Mouse (Mus musculus) embryo, embryonic 10 days (tissue): Measurements from ENCODE around the gene Fam13c.
A peak's percentile ranks its signal among the peaks of the same experiment; 100 is the strongest.
"Not testable (repeated sequence)": the region's sequence is repeated elsewhere in the genome, so short reads cannot be mapped to it uniquely, and the experiment has no call there.

Experiments used
- DNase-seq: peaks from one replicate; pipeline ENCODE4 v3.0.0-alpha.2; 2015; ENCODE audit warnings: low spot score

The Fam13c gene

DNA sequence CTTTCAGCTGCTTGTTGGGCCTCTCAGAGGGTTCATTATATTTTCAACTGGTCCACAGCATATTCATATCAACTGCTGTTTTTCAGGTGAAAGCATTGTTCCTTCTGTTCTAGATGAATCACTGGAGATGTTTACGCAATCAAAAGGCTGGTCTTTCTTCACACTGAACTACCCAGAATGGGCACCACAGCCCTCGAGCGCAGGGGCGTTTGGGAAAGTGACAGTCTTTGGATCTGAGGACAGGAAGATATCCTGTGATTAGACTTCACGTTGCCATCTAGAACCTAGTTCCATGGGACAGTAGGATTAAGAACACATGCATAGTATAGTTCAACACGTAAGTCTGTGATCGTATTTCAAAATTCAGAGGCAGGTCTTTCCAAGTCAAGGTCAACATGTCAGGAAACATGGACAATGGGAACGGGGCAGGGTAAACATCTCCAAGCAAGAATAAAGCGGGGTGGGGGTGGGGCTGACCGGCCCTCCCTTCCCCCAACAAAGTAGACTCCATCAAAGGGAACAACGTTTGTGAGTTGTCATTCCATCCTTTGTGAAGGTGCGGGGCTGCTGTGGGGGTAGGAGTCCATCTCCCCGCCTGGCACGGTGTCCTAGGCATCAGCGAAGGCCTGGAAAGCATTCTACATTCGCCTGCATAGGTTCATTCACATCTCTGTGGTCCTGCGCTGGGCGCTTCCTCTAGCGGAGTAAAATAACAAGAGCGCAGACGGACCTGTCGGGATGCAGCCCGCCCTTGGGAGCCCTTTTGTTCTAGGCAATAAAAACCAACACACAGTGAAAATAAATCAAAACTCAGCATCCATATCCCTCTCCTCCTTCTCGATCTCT lies at the start of gene Fam13c:
Gene Fam13c (plus strand): TSS at position 806 of the 846 bp plus-strand sequence.
- DNase-seq = peak; percentile 45

DNA sequence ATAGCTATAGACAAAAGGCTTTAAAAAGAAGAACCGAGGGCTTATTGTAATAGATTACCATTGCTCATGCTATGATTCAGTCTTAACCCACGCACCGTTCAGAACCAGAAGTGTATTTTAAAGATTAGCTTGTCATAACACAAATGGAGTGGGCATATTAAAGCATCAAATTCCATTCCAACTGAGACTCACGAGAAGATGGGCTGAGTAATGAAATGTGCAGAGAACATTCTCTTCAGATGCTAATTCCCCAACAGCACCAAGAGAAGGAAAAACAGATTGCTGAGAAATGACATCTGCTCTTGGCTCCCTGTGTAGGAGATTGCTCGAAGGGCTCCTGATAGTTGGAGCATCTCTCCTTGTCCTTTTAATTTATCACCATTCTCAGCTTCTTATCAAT lies 44.4 kb upstream of the Fam13c start:
- no peak for DNase-seq

DNA sequence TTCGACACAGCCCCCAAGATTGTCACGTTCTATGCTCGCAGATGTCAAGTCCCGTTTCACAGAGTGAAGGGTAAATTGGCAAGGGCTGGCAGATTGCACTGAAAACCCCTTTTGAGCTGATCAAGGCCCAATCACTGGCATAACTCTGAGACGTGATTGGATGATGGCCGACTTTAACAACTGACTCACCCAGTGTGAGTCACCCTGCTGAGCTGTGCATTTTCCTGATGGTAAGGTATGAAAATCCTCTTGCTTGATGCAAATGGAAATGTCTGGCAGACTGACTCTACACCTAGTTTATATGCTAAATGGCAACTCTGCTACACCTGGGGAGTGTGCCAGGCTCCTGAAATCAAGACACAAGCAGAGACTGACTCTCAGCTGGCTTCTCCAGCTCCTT lies 42.1 kb upstream of the Fam13c start:
- no peak for DNase-seq

DNA sequence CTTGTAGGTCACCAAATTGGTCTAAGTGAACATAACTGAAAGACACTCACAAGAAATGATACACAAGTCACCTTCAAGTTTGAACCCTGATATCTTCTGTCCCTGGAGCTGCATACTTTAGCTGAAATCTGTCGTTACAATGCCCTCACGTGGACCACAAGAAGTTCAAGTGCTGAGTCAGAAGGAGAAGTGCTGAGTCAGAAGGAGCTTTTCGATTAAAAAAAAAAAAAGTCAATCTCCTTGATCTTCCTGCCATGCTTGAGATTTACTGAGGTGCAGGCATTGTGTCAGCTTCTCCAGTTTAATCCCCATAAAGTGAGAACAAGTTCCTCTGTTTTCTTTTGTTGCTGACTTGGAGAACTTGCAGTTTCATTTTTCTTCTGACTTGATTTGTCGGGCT lies 38.3 kb upstream of the Fam13c start:
- no peak for DNase-seq

GRCm38 (mm10) chr10:70402711-70403110 lies 37.6 kb upstream of the Fam13c start:
- DNase-seq = no peak

DNA sequence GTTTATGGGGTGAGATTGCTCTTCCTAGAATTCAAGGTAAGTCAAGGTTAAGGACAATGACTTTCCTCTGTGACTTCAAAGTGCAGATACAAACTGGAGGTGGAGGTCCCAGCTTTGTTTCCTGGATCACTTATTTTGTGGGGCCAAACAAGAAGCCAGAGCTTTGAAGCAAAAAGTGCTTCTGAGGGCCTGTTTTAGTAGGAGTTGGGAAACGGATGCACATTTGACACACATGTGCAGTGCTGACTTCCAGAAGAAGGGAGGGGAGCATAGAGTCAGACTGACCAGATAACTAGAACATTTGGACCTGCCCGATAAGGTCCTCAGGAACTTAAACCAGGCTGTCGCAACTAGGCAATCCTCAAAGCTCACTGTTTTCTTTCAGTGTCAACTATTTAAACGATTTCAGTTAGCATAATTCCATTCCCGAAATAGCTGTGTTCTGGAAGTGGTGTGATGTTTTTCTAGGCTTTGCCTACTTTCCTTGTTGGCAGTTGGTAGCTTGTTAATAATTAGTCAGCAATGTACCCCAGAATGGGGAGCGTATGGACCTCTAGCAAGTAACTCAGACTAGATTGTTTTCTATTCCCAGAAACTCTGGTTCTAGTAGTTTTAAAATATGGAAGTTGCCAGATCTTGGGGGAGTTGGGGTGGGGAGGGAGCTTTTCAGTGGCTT lies 22.3 kb upstream of the Fam13c start:
- no peak for DNase-seq

GRCm38 (mm10) chr10:70419282-70420264 lies 20.7 kb upstream of the Fam13c start:
- no peak for DNase-seq

DNA sequence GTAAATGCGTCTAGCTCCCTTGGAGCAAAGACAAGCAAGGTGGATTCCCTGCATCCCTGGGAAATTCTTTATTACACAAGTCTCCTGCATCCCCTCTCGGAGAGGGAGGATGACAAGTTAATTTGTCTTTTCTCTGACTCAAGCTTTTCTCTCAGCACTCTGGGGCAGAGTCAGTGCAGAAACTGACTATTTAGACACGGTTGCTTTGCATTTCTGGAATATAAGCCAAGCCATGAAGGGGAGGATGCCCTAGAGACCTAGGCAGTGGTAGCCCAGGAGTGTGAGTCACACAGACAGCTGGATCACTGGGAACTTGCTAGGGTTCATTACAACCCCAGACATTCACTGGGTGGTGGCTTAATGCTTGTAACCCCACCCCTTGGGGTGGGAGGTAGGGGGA lies 13.9 kb upstream of the Fam13c start:
- no peak for DNase-seq

DNA sequence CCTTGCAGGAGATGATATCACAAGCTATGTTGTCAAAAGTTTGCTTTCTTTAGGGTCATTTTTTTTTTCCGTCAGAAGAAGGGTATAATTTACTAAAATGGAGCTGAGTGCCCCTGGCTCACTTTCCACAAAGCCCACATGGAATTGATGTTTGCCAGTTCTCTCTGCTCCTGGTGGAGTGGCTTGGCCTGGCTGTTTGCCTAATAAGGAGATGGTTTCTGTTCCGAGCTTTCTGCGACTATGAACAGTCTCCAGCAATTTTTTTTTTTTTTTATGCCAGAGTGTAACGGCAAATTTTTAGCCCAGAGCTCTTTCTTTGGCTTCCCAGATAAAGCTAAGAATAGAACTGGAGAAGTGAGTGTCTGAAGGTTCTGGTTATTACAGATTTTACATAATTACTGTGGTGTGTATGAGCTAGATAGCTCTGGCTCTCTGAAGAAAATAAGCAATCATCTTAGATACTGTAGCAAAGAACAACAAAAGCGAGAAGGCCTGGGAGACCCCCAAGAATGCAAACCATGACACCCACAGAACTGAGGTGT lies 12.1 kb upstream of the Fam13c start:
- DNase-seq = no peak

- no peak for DNase-seq
Measured at GRCm38 (mm10) chr10:70429341-70429740, 10.9 kb upstream of the Fam13c start.

DNA sequence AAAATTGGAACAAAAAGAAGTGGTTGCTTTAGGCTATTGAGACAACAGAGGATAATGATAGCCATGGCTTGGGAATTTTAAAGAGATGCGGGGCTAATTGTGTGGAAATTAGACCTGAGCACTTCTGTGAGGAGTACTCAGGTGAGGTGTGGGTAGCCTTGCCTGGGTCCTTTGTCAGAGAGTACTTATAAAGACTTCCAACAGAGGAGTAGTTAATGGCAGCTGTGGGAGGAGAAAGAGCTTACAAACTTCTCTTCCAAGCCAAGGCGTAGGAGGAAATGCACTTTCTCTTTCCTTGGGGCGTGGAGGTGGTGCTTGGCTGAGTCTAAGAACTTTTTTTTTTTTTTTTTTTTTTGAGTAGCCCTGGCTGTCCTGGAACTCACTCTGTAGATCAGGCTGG lies 6.9 kb upstream of the Fam13c start:
- DNase-seq = no peak

DNA sequence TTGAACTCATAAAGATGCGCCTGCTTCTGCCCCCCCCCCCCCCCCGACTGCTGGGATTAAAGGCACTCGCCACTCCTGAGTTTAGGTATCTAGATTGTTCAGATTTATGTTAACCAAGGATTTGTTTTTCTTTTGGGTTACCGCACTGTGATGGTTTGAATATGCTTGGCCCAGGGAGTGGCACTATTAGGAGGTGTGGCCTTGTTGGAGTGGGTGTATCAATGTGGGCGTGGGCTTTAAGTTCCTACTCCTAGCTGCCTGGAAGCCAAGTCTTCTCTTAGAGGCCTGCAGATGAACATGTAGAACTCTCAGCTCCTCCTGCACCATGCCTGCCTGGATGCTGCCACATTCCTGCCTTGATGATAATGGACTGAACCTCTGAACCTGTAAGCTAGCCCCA lies 6.5 kb upstream of the Fam13c start:
- not testable (repeated sequence) for DNase-seq

- DNase-seq = no peak
Measured at GRCm38 (mm10) chr10:70436656-70437055, 3.6 kb upstream of the Fam13c start.

DNA sequence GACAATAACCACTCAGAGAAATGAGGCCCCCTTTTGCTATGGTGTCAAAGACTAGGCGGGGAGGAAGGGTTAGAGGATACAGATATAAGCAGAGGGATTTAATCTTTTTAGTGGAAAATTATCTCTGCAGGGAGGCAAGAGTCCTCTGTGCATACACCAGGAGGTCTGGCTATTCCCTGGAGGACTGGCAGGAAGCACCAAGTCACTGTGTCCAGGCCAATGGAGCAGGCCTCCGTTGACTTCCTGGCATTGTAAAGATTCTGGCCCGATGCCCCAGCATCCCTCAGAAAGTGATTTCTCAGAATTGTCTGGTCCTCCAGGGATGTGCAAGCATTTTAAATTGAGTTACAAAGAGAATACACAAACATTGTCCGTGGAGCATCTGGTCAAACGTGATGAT lies 3.0 kb upstream of the Fam13c start:
- DNase-seq = no peak

- DNase-seq = peak; percentile 51
Measured at GRCm38 (mm10) chr10:70440639-70441461, 569 bp downstream of the Fam13c start.

DNA sequence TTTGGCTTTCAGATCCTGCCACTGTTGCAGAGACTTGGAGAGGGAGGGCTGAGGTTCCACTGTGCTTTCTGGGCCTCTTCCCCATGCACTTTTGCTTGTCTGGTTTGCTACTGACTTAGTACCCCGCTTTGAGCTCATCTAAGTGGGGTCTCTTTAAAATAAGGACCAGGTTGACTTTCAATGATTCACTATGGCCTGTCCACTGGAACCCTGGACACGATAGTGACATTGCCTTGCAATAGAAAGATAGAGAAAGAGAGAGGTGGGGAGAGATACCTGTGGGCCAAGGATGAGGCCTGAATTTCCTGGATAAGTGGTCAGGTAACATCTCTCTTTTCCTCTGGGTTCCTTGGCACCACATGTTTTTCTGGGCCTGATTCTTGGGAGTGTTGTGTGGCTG lies 1.9 kb downstream of the Fam13c start:
- no peak for DNase-seq

DNA sequence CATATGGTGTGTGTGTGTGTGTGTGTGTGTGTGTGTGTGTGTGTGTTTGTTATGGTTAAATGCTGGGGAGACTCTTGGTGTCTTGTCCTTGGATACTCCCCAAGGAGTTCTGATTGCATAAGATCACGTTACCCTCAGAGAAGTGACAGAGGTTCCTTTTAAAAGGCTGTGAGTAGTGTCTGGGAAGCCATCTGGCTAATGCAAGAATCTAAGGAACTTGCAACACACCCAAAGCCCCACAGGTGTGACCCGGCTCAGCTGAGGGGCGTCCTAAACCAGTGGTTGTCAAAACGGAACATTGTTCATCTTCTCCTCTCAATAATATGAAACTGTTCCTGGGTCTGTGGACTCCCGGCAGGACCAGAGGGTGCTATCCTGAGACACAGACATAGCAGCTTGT lies 2.3 kb downstream of the Fam13c start:
- no peak for DNase-seq

DNA sequence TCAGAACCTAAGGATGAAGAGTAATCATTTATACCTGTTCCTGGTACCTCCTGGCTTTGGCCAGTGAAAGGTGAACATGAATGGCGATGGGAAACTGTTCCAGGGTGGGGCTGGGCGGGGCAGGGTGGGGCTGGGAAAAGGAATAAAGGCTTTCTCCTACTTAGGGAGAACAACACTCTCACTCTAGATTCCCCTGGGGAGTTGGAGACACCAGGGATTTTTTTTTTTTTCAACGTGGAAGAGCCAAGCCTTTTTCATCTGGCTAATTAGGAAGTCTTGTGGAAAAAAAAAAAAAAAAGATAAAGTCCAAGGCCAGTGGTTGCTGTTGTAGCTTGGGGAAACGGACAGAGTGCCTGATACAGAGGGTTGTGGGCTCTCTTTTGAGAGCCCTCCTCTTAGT lies 7.5 kb downstream of the Fam13c start:
- DNase-seq = no peak

GRCm38 (mm10) chr10:70449206-70449605 lies 8.9 kb downstream of the Fam13c start:
- no peak for DNase-seq

DNA sequence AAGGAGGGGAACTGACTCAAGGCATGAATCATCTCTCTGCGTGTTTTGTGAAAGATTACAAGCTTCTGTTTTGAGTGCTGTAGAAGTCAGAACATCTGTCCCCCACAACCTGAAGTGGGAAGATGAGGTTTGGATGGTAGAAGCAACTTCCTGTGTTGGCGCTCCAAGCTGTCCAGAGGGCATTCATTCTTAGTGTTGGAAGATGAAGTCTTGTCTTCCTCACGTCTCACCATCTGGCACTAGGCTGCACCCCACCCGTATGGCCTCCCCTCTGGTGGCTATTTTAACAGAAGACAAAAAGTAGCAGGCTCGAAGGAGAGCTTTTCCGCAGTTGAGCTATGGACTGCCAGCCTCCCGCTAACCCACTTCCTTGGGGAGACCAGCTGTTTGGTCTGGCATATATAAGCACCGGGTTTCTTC lies 15.6 kb downstream of the Fam13c start:
- no peak for DNase-seq

- DNase-seq = no peak
Measured at GRCm38 (mm10) chr10:70458574-70459263, 18.4 kb downstream of the Fam13c start.
